Mouse (Mus musculus): Measurements from ENCODE around the gene Tmem115.
"Not testable (repeated sequence)": the region's sequence is repeated elsewhere in the genome, so short reads cannot be mapped to it uniquely, and the experiment has no call there.

Tmem115 gene

GRCm38 (mm10) chr9:107573774-107574173 is 40.0 kb downstream of the Tmem115 start:
- DNase-seq: not testable (repeated sequence)

GRCm38 (mm10) chr9:107575579-107576356 is 42.0 kb downstream of the Tmem115 start:
- no peak for DNase-seq

- peak; percentile 80 to 86 for DNase-seq
Observed at GRCm38 (mm10) chr9:107576357-107577107, 42.8 kb downstream of the Tmem115 start, which contains the start of gene Hyal1. Gene Hyal1 (plus strand): TSS chr9:107576927.

- DNase-seq: no peak
Observed at GRCm38 (mm10) chr9:107577871-107578270, 44.1 kb downstream of the Tmem115 start.

GRCm38 (mm10) chr9:107578587-107578986 is 44.8 kb downstream of the Tmem115 start, which contains the start of gene Naa80:
Gene Naa80 (plus strand): TSS chr9:107578887.
- DNase-seq: no peak

- DNase-seq: no peak
Observed at GRCm38 (mm10) chr9:107579023-107579900, 45.5 kb downstream of the Tmem115 start.

GRCm38 (mm10) chr9:107580501-107581317 is 47.0 kb downstream of the Tmem115 start, which contains the start of gene Hyal3:
Gene Hyal3 (plus strand): TSS chr9:107580818.
- DNase-seq: peak; percentile 95 to 96

GRCm38 (mm10) chr9:107581584-107581983 is 47.8 kb downstream of the Tmem115 start:
- DNase-seq: no peak

GRCm38 (mm10) chr9:107582509-107583062 is 48.8 kb downstream of the Tmem115 start:
- DNase-seq: peak in 1 of 2 experiments; percentile 61

GRCm38 (mm10) chr9:107583174-107583573 is 49.4 kb downstream of the Tmem115 start:
- no peak for DNase-seq

GRCm38 (mm10) chr9:107586504-107586903 is 52.8 kb downstream of the Tmem115 start:
- no peak for DNase-seq

GRCm38 (mm10) chr9:107586974-107587832 is 53.5 kb downstream of the Tmem115 start, which contains the start of gene Ifrd2:
Gene Ifrd2 (plus strand): TSS chr9:107587642.
- DNase-seq: peak; percentile 99

- peak; percentile 75 to 76 for DNase-seq
Observed at GRCm38 (mm10) chr9:107587833-107588639, 54.3 kb downstream of the Tmem115 start.

Data from kidney, adult 8-10 months (tissue).